Mouse (Mus musculus): ENCODE measurements around the gene Tlr12. TPM values are rescaled to one million over a fixed set of nuclear protein-coding genes. Genes with fewer than 3 reads are reported as not detected.
A peak's percentile ranks its signal among the peaks of the same experiment; 100 is the strongest.
"Not testable (repeated sequence)": the region's sequence is repeated elsewhere in the genome, so short reads cannot be mapped to it uniquely, and the experiment has no call there.

Tlr12 gene
- total and polyA plus RNA-seq, 2 experiments: 3.1 to 4.9 TPM

DNA sequence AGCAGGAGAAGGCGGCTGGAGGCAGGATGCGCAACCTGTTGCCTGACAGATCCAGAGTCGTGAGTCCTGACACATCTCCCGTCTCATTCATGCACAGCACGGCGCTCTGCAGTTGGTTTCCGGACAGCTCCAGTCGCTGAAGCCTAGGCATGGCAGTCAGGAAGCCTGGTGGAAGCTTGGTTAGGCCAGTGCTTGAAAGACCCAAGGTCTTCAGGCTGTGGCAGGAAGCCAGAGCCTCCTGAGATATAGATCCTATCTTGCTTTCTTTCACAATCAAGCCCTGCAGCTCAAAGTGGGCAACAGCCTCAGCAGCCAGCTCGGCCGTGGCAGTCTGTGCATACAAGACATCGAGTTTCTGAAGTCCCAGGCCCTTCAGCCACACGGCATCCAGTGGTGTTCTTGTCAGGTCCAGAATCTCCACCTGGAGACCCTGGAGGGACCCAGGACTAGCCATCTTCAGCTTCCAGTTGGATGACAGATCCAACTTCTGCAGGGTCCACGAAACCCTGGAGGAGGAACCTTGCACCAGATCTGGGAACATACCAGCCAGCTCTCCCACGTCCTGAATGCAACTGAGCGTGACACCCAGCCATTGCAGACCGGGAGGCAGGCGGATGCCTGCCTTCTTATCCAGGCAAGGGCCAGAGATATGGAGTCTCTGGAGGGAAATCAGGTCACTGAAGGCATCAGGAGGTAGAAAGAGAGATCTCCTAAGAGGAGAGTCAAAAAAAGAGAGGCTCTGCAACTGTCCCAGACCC is 877 bp downstream of the Tlr12 start:
- peak; percentile 26 for DNase-seq (ENCODE audit: extremely low read depth, low read depth, low spot score)
- TF ChIP-seq POLR2A (IDR thresholded peaks at IDR 0.05; ENCODE audit: extremely low read depth, insufficient read depth, low read length): no peak
- TF ChIP-seq CTCF (IDR thresholded peaks at IDR 0.05; ENCODE audit: low read depth, low read length): no peak
- no peaks in the 10 kb centered on the region for H3K36me3 ChIP-seq (ENCODE audit: control insufficient read depth, insufficient read depth, low read length)
- peak overlapping the region; percentile 40 for H3K27ac ChIP-seq (replicated peaks; ENCODE audit: insufficient read depth, low read depth, low read length)
- H3K27me3 ChIP-seq (ENCODE audit: control insufficient read depth, insufficient read depth, low read length): no peaks in the 10 kb centered on the region
- H3K9ac ChIP-seq (ENCODE audit: low read depth, low read length): peak overlapping the region; percentile 19
- peak overlapping the region; percentile 13 for H3K4me3 ChIP-seq (ENCODE audit: insufficient read depth, low read depth, low read length)
- WGBS: 57% methylated on average over 17 of the region's 17 CpGs
- H3K4me1 ChIP-seq (ENCODE audit: control insufficient read depth, insufficient read depth, low read length): peaks cover 18% of the 10 kb centered on the region
- H3K79me2 ChIP-seq (ENCODE audit: control insufficient read depth, insufficient read depth, low read length): no peaks in the 10 kb centered on the region

DNA sequence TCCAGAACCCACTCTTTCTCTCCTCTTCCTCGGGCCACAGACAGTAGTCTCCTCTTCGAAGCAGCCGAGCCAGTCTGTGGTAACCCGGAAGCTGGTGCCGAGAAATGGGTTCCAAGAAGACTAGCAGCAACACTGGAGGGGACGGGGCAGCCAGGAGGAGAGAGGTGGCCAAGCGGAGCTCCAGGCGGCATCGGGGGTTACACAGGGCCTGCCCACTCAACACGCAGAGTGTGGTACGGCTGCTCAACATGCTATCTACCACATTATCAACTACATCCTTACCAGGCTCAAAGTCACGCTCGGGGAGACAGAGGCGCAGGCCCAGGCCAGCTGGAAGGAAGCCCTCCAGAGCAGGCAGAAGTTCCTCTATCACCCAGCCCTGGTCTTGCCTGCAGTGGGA is 2.7 kb downstream of the Tlr12 start:
- no peak for DNase-seq (ENCODE audit: extremely low read depth, low read depth, low spot score)
- H3K9ac ChIP-seq (ENCODE audit: low read depth, low read length): peak overlapping the region; percentile 55
- no peaks in the 10 kb centered on the region for H3K79me2 ChIP-seq (ENCODE audit: control insufficient read depth, insufficient read depth, low read length)
- no peak overlapping the region; the same call in 1 of the 2 replicates for H3K27ac ChIP-seq (replicated peaks; ENCODE audit: insufficient read depth, low read depth, low read length)
- no peaks in the 10 kb centered on the region for H3K27me3 ChIP-seq (ENCODE audit: control insufficient read depth, insufficient read depth, low read length)
- peaks cover 16% of the 10 kb centered on the region for H3K4me1 ChIP-seq (ENCODE audit: control insufficient read depth, insufficient read depth, low read length)
- peak overlapping the region; percentile 50 for H3K4me3 ChIP-seq (ENCODE audit: insufficient read depth, low read depth, low read length)
- WGBS: 90% methylated on average over 14 of the region's 14 CpGs
- no peak for TF ChIP-seq CTCF (IDR thresholded peaks at IDR 0.05; ENCODE audit: low read depth, low read length)
- no peak for TF ChIP-seq POLR2A (IDR thresholded peaks at IDR 0.05; ENCODE audit: extremely low read depth, insufficient read depth, low read length)
- no peaks in the 10 kb centered on the region for H3K36me3 ChIP-seq (ENCODE audit: control insufficient read depth, insufficient read depth, low read length)

DNA sequence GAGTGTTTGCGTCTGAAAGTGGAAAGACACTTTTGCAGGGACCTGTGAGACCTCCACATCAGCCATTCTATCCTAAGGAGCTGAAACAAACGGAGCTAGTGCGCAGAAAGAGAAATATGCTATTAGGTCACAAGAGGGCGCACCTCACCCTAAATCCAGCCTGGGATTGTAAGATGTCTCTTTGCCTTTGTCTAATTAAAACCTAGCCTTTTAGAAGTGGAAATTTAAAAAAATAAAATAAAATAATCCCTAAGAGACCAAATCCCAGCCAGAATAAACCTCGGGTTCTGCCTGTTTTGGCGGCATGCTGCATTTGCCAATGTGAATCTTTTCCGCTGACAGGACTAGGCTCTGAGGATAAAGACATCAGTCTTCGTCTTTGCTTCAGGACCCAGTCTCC is 5.1 kb downstream of the Tlr12 start:
- DNase-seq (ENCODE audit: extremely low read depth, low read depth, low spot score): peak; percentile 55
- 27% methylated on average over 8 of the region's 8 CpGs for WGBS
- no peak overlapping the region for H3K27ac ChIP-seq (replicated peaks; ENCODE audit: insufficient read depth, low read depth, low read length)

DNA sequence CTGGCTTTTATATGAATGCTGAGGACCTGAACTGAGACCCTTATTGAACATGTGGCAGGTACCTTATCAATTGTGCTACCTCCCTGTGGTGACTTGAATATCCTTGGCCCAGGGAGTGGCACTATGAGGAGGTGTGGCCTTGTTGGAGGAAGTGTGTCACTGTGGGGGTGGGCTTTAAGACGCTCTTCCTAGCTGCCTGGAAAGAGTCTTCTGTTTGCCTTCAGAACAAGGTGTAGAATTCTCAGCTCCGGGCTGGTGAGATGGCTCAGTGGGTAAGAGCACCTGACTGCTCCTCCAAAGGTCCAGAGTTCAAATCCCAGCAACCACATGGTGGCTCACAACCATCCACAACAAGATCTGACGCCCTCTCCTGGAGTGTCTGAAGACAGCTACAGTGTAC is 6.7 kb downstream of the Tlr12 start:
- not testable (repeated sequence) for H3K4me3 ChIP-seq (ENCODE audit: insufficient read depth, low read depth, low read length); H3K36me3 ChIP-seq (ENCODE audit: control insufficient read depth, insufficient read depth, low read length); H3K27me3 ChIP-seq (ENCODE audit: control insufficient read depth, insufficient read depth, low read length); H3K27ac ChIP-seq (replicated peaks; ENCODE audit: insufficient read depth, low read depth, low read length); DNase-seq (ENCODE audit: extremely low read depth, low read depth, low spot score); H3K79me2 ChIP-seq (ENCODE audit: control insufficient read depth, insufficient read depth, low read length); H3K9ac ChIP-seq (ENCODE audit: low read depth, low read length); H3K4me1 ChIP-seq (ENCODE audit: control insufficient read depth, insufficient read depth, low read length)
- WGBS: 86% methylated on average over 3 of the region's 3 CpGs

More for the DNA sequence above, 5.1 kb downstream of the Tlr12 start:
- H3K36me3 ChIP-seq (ENCODE audit: control insufficient read depth, insufficient read depth, low read length): no peaks in the 10 kb centered on the region
- no peak overlapping the region for H3K9ac ChIP-seq (ENCODE audit: low read depth, low read length)
- TF ChIP-seq CTCF (IDR thresholded peaks at IDR 0.05; ENCODE audit: low read depth, low read length): peak; percentile 61
- no peak for TF ChIP-seq POLR2A (IDR thresholded peaks at IDR 0.05; ENCODE audit: extremely low read depth, insufficient read depth, low read length)
- H3K4me1 ChIP-seq (ENCODE audit: control insufficient read depth, insufficient read depth, low read length): peaks cover 2% of the 10 kb centered on the region; the same call in 1 of the 2 replicates
- no peaks in the 10 kb centered on the region; the same call in 1 of the 2 replicates for H3K79me2 ChIP-seq (ENCODE audit: control insufficient read depth, insufficient read depth, low read length)
- H3K27me3 ChIP-seq (ENCODE audit: control insufficient read depth, insufficient read depth, low read length): no peaks in the 10 kb centered on the region
- no peak overlapping the region for H3K4me3 ChIP-seq (ENCODE audit: insufficient read depth, low read depth, low read length)

DNA sequence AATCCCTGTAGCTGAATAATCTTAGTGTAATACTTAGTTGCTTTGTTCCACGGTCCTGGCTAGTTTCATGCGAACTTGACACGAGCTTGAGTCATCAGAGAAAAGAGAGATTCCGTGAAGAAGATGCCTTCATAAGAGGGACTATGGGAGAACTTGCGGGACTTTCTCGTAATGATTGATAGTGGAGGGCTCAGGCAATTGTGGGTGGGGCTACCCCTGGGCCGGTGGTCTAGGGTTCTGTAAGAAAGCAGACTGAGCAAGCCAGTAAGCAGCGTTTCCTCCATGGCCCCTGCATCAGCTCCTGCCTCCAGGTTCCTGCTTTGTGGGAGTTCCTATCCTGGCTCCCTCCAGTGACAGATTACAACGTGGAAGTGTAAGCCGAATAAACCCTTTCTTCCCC is 7.7 kb downstream of the Tlr12 start:
- H3K36me3 ChIP-seq (ENCODE audit: control insufficient read depth, insufficient read depth, low read length): no peaks in the 10 kb centered on the region
- no peaks in the 10 kb centered on the region; the same call in 1 of the 2 replicates for H3K79me2 ChIP-seq (ENCODE audit: control insufficient read depth, insufficient read depth, low read length)
- no peak overlapping the region for H3K9ac ChIP-seq (ENCODE audit: low read depth, low read length)
- no peaks in the 10 kb centered on the region for H3K4me1 ChIP-seq (ENCODE audit: control insufficient read depth, insufficient read depth, low read length)
- no peaks in the 10 kb centered on the region for H3K27me3 ChIP-seq (ENCODE audit: control insufficient read depth, insufficient read depth, low read length)
- 43% methylated on average over 10 of the region's 10 CpGs for WGBS
- TF ChIP-seq CTCF (IDR thresholded peaks at IDR 0.05; ENCODE audit: low read depth, low read length): no peak
- TF ChIP-seq POLR2A (IDR thresholded peaks at IDR 0.05; ENCODE audit: extremely low read depth, insufficient read depth, low read length): no peak
- H3K4me3 ChIP-seq (ENCODE audit: insufficient read depth, low read depth, low read length): no peak overlapping the region
- H3K27ac ChIP-seq (replicated peaks; ENCODE audit: insufficient read depth, low read depth, low read length): no peak overlapping the region
- no peak for DNase-seq (ENCODE audit: extremely low read depth, low read depth, low spot score)

DNA sequence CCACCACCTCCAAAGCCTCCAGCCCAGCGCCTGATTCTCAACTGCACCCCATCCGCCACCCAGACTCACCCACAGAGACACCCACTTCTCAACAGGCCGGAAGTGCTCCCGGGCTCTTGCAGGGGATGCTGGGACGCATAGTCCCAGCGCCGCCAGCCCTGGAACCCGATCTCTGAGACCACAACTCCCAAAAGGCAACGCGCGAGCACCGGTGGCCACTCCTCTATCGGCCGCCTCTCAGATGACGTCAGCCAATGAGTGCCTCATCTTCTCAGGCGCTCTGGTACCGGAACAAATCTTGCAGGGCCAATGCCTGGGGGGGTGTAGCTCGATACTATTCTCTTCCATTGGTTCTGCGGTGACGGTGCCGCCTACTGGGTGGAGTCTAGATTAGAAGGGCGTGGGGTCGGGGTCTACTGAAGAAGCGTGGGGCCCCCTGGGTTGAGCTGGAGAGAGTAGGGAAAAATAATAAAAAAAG is 8.5 kb downstream of the Tlr12 start, which contains the start of gene Zscan20:
TSS of gene Zscan20 (minus strand) at position 174 of the 478 bp plus-strand sequence.
- WGBS: 1% methylated on average over 24 of the region's 24 CpGs
- no peaks in the 10 kb centered on the region for H3K27me3 ChIP-seq (ENCODE audit: control insufficient read depth, insufficient read depth, low read length)
- H3K9ac ChIP-seq (ENCODE audit: low read depth, low read length): peak within 1 kb of the TSS; percentile 69
- DNase-seq (ENCODE audit: extremely low read depth, low read depth, low spot score): peak; percentile 96
- H3K4me3 ChIP-seq (ENCODE audit: insufficient read depth, low read depth, low read length): peak within 1 kb of the TSS; percentile 86
- no peaks in the 10 kb centered on the region for H3K4me1 ChIP-seq (ENCODE audit: control insufficient read depth, insufficient read depth, low read length)
- no peaks in the 10 kb centered on the region for H3K36me3 ChIP-seq (ENCODE audit: control insufficient read depth, insufficient read depth, low read length)
- H3K79me2 ChIP-seq (ENCODE audit: control insufficient read depth, insufficient read depth, low read length): no peaks in the 10 kb centered on the region; the same call in 1 of the 2 replicates
- TF ChIP-seq CTCF (IDR thresholded peaks at IDR 0.05; ENCODE audit: low read depth, low read length): no peak
- 0 out of 2 replicates have a peak, but pooled peaks have one; percentile 36 for TF ChIP-seq POLR2A (IDR thresholded peaks at IDR 0.05; ENCODE audit: extremely low read depth, insufficient read depth, low read length)
- peak within 1 kb of the TSS; percentile 33 for H3K27ac ChIP-seq (replicated peaks; ENCODE audit: insufficient read depth, low read depth, low read length)
